ENCODE assay signal across 13 mouse cellular contexts in the genomic region with DNA sequence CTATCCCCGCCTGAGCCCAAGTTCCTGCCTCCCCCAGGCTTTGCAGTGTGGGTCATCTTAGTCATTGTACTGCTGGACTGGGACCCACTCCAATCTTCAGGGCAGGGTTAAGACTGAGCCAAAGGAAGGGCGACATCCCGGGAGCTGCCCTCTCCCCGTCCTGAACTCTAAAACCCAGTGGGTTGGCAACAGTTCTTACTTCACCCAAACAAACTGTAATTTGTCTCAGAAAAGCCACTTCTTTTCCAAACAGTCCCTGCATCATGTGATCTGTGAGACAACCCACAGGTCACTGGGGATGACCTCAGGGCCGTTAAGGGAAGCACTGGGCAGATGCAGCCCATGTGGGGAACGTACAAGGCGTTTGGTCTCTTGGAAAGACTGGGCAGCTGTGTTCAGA. TPM values are rescaled to one million over a fixed set of nuclear protein-coding genes. Genes with fewer than 3 reads are reported as not detected.
DNase-seq lines count a peak whose midpoint lies in the region; ATAC-seq and TF ChIP-seq lines count a peak whose summit lies in the region.
"Had no signal": no experiment of that assay in that cellular context is flagged by ENCODE, and none has a peak within 500 bp of the region (broad histone marks: within the 10 kb centered on the region; RNA-seq: fewer than 3 reads in every experiment).

No protein-coding gene starts in this region.

- no peaks in the 10 kb centered on the region for H3K79me2 ChIP-seq in liver, adult 2 months (ENCODE audit: control insufficient read depth, insufficient read depth, low read length)

- no peak overlapping the region for H3K4me2 ChIP-seq in liver, embryonic 11.5 days
- H3K4me2 ChIP-seq in heart, embryonic 13.5 days, result no peak overlapping the region
- H3K4me2 ChIP-seq: hindbrain, embryonic 13.5 days; midbrain, embryonic 15.5 days had no signal

- TF ChIP-seq POLR2A in liver, adult 2 months (IDR thresholded peaks at IDR 0.05; ENCODE audit: extremely low read depth, insufficient read depth, low read length), result no peak

- DNase-seq in liver, adult 2 months (ENCODE audit: extremely low read depth, low read depth, low spot score), result peak; percentile 93
- no peak for DNase-seq in liver, embryonic 11.5 days (ENCODE audit: low spot score)
- peak; percentile 78 to 83 for DNase-seq in lung, adult 18-20 months
- DNase-seq in urinary bladder, postnatal 10 days (ENCODE audit: low spot score), result no peak
- DNase-seq in cerebellum, adult 18-20 months, result no peak
- no peak for DNase-seq in frontal cortex, postnatal 10 days (ENCODE audit: low spot score in 2 of 2)
- no peak for DNase-seq in thymus, postnatal 0 days (ENCODE audit: low spot score)
- DNase-seq: left cerebral cortex, postnatal 4 days; thymus, adult 18-20 months had no signal

- H3K4me3 ChIP-seq in liver, adult 2 months (ENCODE audit: insufficient read depth, low read depth, low read length), result no peak overlapping the region
- H3K4me3 ChIP-seq in liver, embryonic 11.5 days (ENCODE audit: low read depth, low read length), result no peak overlapping the region
- no peak overlapping the region for H3K4me3 ChIP-seq in heart, embryonic 13.5 days
- H3K4me3 ChIP-seq: forebrain, embryonic 10.5 days; hindbrain, embryonic 13.5 days; midbrain, embryonic 15.5 days had no signal

- no peak for ATAC-seq in liver, embryonic 11.5 days (replicated peaks; ENCODE audit: low FRiP score)
- no peak for ATAC-seq in heart, embryonic 13.5 days (ENCODE audit: extremely low read depth, insufficient number of reproducible peaks, low FRiP score, low TSS enrichment)
- ATAC-seq: midbrain, embryonic 15.5 days had no signal

- H3K36me3 ChIP-seq in liver, adult 2 months (ENCODE audit: control insufficient read depth, insufficient read depth, low read length), result peaks cover 11% of the 10 kb centered on the region; the same call in 1 of the 2 replicates
- peaks cover 28% of the 10 kb centered on the region for H3K36me3 ChIP-seq in liver, embryonic 11.5 days (ENCODE audit: control insufficient read depth, insufficient read depth, low read length)
- peaks cover 94% of the 10 kb centered on the region for H3K36me3 ChIP-seq in heart, embryonic 13.5 days
- H3K36me3 ChIP-seq: forebrain, embryonic 10.5 days; hindbrain, embryonic 13.5 days; midbrain, embryonic 15.5 days had no signal

- H3K27me3 ChIP-seq in liver, adult 2 months (ENCODE audit: control insufficient read depth, insufficient read depth, low read length), result no peaks in the 10 kb centered on the region
- H3K27me3 ChIP-seq in liver, embryonic 11.5 days (replicated peaks; ENCODE audit: control insufficient read depth, insufficient read depth, low read length), result no peaks in the 10 kb centered on the region
- H3K27me3 ChIP-seq in heart, embryonic 13.5 days (replicated peaks), result no peaks in the 10 kb centered on the region
- H3K27me3 ChIP-seq: hindbrain, embryonic 13.5 days; midbrain, embryonic 15.5 days had no signal

- peaks cover 31% of the 10 kb centered on the region for H3K4me1 ChIP-seq in liver, adult 2 months (ENCODE audit: control insufficient read depth, insufficient read depth, low read length)
- peaks cover 27% of the 10 kb centered on the region for H3K4me1 ChIP-seq in liver, embryonic 11.5 days (replicated peaks; ENCODE audit: control insufficient read depth, insufficient read depth, low read length)
- peaks cover 73% of the 10 kb centered on the region for H3K4me1 ChIP-seq in heart, embryonic 13.5 days

- H3K9ac ChIP-seq in liver, adult 2 months (ENCODE audit: low read depth, low read length), result no peak overlapping the region
- H3K9ac ChIP-seq in liver, embryonic 11.5 days (ENCODE audit: low read depth, low read length), result no peak overlapping the region
- no peak overlapping the region for H3K9ac ChIP-seq in heart, embryonic 13.5 days
- H3K9ac ChIP-seq: hindbrain, embryonic 13.5 days; midbrain, embryonic 15.5 days had no signal

- 5% methylated on average over 7 of the region's 7 CpGs for WGBS in liver, adult 2 months
- 65% methylated on average over 7 of the region's 7 CpGs for WGBS in liver, embryonic 11.5 days
- WGBS in heart, embryonic 13.5 days, result 56% methylated on average over 7 of the region's 7 CpGs

- no peaks in the 10 kb centered on the region for H3K9me3 ChIP-seq in liver, embryonic 11.5 days (ENCODE audit: control insufficient read depth, low read length)
- H3K9me3 ChIP-seq in heart, embryonic 13.5 days, result no peaks in the 10 kb centered on the region
- H3K9me3 ChIP-seq: forebrain, embryonic 10.5 days; hindbrain, embryonic 13.5 days; midbrain, embryonic 15.5 days had no signal

- no peak for TF ChIP-seq CTCF in liver, adult 2 months (IDR thresholded peaks at IDR 0.05; ENCODE audit: low read depth, low read length)

- peak overlapping the region; percentile 76 for H3K27ac ChIP-seq in liver, adult 2 months (replicated peaks; ENCODE audit: insufficient read depth, low read depth, low read length)
- H3K27ac ChIP-seq in liver, embryonic 11.5 days (ENCODE audit: low read depth, low read length), result no peak overlapping the region
- H3K27ac ChIP-seq in heart, embryonic 13.5 days (replicated peaks), result peak overlapping the region; percentile 2; the same call in 1 of the 2 replicates
- H3K27ac ChIP-seq: forebrain, embryonic 10.5 days; hindbrain, embryonic 13.5 days; midbrain, embryonic 15.5 days had no signal

RNA-seq across cellular contexts. Expression of a gene that starts 10.0 kb away (rescaled TPM):
- 68.3 and 101 TPM in 2 replicates for total RNA-seq in liver, adult 2 months (2014; rRNA removed)
- 91.7 and 93.5 TPM in 2 replicates for polyA plus RNA-seq in liver, adult 2 months (2012; rRNA removed)
- 49.5 and 49.7 TPM in 2 replicates for polyA plus RNA-seq in liver, embryonic 11.5 days (2014; fragmentation: Nextera tagmentation; extraction: Ambion mirVana)
- polyA plus RNA-seq in heart, embryonic 13.5 days (2015; fragmentation: Nextera tagmentation; extraction: Ambion mirVana), result 218 and 237 TPM in 2 replicates
- polyA plus RNA-seq in thymus, postnatal 0 days (2015; fragmentation: Nextera tagmentation; extraction: Ambion mirVana), result 8.5 and 9.0 TPM in 2 replicates

Comparison
In these comparisons a context has a peak if more than half of its experiments do, and no peak if none do; other contexts are left out.
1. DNase-seq: peak in liver, adult 2 months (single experiment) and lung, adult 18-20 months (2 of 2); none in liver, embryonic 11.5 days (single experiment), urinary bladder, postnatal 10 days (single experiment), cerebellum, adult 18-20 months (0 of 2), frontal cortex, postnatal 10 days (0 of 2) and thymus, postnatal 0 days (single experiment).